Mouse (Mus musculus): ENCODE data around the gene Patl2. TPM values are rescaled to one million over a fixed set of nuclear protein-coding genes. Genes with fewer than 3 reads are reported as not detected.

Patl2 gene
- polyA plus RNA-seq, 1 experiment from 2014 or later, result not detected

DNA sequence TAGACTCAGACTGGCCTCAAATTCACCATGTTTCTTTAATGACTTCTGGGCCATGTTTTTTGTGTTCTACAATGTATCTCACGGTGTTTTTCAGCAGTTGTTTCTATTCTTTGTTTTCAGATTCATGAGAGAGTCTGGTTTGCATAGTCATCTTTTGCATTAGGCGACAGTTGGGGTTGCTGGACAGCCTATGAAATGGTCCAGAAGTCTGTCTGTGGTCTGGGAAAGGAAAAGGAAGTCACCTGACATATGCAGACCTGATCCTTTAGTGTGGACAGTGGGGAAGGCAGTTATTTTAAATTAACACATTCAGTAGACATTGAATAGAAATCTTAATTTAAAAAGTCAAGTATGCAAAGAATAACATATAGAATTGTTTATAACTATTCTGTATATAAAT, 23.5 kb downstream of the Patl2 start:
- no peak for ATAC-seq (replicated peaks; ENCODE audit: insufficient number of reproducible peaks, low FRiP score, low TSS enrichment)
- Histone ChIP-seq H3K9ac (ENCODE audit: low read depth, low read length) (no peak overlapping the region), H3K4me1 (ENCODE audit: control insufficient read depth, insufficient read depth, low read length) (0 out of 2 replicates have a peak, but pooled peaks cover 4% of the 10 kb centered on the region), H3K4me3 (ENCODE audit: low read depth, low read length) (no peak overlapping the region), H3K27ac (ENCODE audit: low read depth, low read length) (no peak overlapping the region), H3K36me3 (ENCODE audit: control insufficient read depth, insufficient read depth, low read length) (no peaks in the 10 kb centered on the region), H3K9me3 (replicated peaks; ENCODE audit: control insufficient read depth, low read length) (no peaks in the 10 kb centered on the region), H3K4me2 (no peak overlapping the region), H3K27me3 (ENCODE audit: control insufficient read depth, insufficient read depth, low read length) (no peaks in the 10 kb centered on the region)
- 79% methylated on average over 2 of the region's 2 CpGs for WGBS (ENCODE audit: insufficient replicate concordance)

DNA sequence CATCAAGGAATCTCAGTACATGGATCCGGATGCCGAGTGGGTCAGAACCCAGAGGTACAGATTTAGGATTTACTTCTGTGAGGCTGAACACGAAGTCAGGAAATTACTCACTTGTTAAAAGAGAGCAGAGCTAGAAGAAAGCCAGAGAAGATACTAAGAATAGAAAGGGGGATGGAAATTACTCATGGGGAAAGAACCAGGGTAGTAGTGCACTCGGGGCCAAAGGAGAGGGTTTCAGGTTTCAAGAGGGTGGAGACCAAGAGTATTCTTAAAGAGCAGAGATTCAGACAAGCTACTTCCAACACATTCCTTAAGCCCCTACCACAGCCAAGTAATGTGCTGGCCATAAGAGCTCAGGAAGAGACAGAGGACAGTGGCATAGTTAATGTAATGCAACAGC, 24.4 kb downstream of the Patl2 start:
- no peak overlapping the region for H3K4me3 ChIP-seq (ENCODE audit: low read depth, low read length)
- H3K9me3 ChIP-seq (replicated peaks; ENCODE audit: control insufficient read depth, low read length), result no peaks in the 10 kb centered on the region
- peak overlapping the region; percentile 30; the same call in 1 of the 2 replicates for H3K27ac ChIP-seq (ENCODE audit: low read depth, low read length)
- 19% methylated on average over 4 of the region's 4 CpGs for WGBS (ENCODE audit: insufficient replicate concordance)
- no peak for ATAC-seq (replicated peaks; ENCODE audit: insufficient number of reproducible peaks, low FRiP score, low TSS enrichment)
- no peaks in the 10 kb centered on the region for H3K27me3 ChIP-seq (ENCODE audit: control insufficient read depth, insufficient read depth, low read length)
- H3K4me1 ChIP-seq (ENCODE audit: control insufficient read depth, insufficient read depth, low read length), result 0 out of 2 replicates have a peak, but pooled peaks cover 4% of the 10 kb centered on the region
- H3K4me2 ChIP-seq, result no peak overlapping the region
- H3K9ac ChIP-seq (ENCODE audit: low read depth, low read length), result no peak overlapping the region
- no peaks in the 10 kb centered on the region for H3K36me3 ChIP-seq (ENCODE audit: control insufficient read depth, insufficient read depth, low read length)

DNA sequence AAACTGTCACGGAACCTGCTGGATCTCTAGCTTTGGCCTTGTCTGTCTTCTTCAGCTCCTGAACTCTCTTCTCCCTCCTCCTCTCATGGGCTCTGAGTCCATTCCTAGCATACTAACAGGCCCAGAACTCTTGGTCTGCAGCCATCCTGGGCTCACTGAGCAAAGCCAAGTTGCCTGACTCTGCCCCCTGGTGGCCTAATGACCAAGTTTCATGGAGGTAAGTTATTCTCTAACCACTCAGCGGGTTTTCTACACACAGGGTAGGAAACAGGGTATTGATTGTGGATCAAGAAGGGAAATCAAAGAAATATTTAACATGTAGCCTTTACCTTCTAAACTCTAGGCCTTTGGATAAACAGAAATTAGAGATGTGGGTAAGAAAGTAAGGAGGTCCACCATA, 25.3 kb downstream of the Patl2 start, which contains the start of gene Trim69:
Gene Trim69 (plus strand): TSS at position 21 of the 400 bp plus-strand sequence.
- 36% methylated on average over 2 of the region's 2 CpGs for WGBS (ENCODE audit: insufficient replicate concordance)
- H3K4me2 ChIP-seq, result no peak within 1 kb of the TSS
- no peak within 1 kb of the TSS for H3K9ac ChIP-seq (ENCODE audit: low read depth, low read length)
- H3K4me1 ChIP-seq (ENCODE audit: control insufficient read depth, insufficient read depth, low read length), result 0 out of 2 replicates have a peak, but pooled peaks cover 4% of the 10 kb centered on the region
- peak within 1 kb of the TSS; percentile 30; the same call in 1 of the 2 replicates for H3K27ac ChIP-seq (ENCODE audit: low read depth, low read length)
- no peak for ATAC-seq (replicated peaks; ENCODE audit: insufficient number of reproducible peaks, low FRiP score, low TSS enrichment)
- no peaks in the 10 kb centered on the region for H3K9me3 ChIP-seq (replicated peaks; ENCODE audit: control insufficient read depth, low read length)
- no peak within 1 kb of the TSS for H3K4me3 ChIP-seq (ENCODE audit: low read depth, low read length)
- H3K36me3 ChIP-seq (ENCODE audit: control insufficient read depth, insufficient read depth, low read length), result no peaks in the 10 kb centered on the region
- H3K27me3 ChIP-seq (ENCODE audit: control insufficient read depth, insufficient read depth, low read length), result no peaks in the 10 kb centered on the region

DNA sequence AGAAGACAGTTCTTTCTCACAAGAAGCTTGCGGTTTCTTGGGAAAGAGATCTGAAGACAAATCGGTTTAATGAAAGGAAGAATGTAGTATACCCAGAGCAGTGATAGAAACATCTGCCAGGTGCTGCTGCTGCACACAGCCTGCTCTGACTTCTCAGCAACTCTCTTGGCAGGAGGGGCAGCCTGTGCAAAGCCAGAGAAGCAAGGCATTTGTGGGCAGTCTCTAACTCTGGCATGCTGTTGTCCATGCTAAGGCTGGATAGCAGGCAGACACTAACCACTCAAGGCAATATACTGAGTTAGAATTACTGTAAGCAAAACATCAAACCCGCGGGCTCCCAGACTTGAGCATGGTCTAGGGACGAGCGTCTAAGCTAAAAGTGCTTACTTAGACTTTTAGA, 26.3 kb downstream of the Patl2 start:
- no peak overlapping the region for H3K9ac ChIP-seq (ENCODE audit: low read depth, low read length)
- ATAC-seq (replicated peaks; ENCODE audit: insufficient number of reproducible peaks, low FRiP score, low TSS enrichment), result no peak
- no peaks in the 10 kb centered on the region for H3K27me3 ChIP-seq (ENCODE audit: control insufficient read depth, insufficient read depth, low read length)
- H3K27ac ChIP-seq (ENCODE audit: low read depth, low read length), result no peak overlapping the region
- no peaks in the 10 kb centered on the region for H3K9me3 ChIP-seq (replicated peaks; ENCODE audit: control insufficient read depth, low read length)
- H3K4me2 ChIP-seq, result no peak overlapping the region
- H3K4me3 ChIP-seq (ENCODE audit: low read depth, low read length), result no peak overlapping the region
- 0 out of 2 replicates have a peak, but pooled peaks cover 4% of the 10 kb centered on the region for H3K4me1 ChIP-seq (ENCODE audit: control insufficient read depth, insufficient read depth, low read length)
- no peaks in the 10 kb centered on the region for H3K36me3 ChIP-seq (ENCODE audit: control insufficient read depth, insufficient read depth, low read length)
- WGBS (ENCODE audit: insufficient replicate concordance), result 82% methylated on average over 6 of the region's 6 CpGs

DNA sequence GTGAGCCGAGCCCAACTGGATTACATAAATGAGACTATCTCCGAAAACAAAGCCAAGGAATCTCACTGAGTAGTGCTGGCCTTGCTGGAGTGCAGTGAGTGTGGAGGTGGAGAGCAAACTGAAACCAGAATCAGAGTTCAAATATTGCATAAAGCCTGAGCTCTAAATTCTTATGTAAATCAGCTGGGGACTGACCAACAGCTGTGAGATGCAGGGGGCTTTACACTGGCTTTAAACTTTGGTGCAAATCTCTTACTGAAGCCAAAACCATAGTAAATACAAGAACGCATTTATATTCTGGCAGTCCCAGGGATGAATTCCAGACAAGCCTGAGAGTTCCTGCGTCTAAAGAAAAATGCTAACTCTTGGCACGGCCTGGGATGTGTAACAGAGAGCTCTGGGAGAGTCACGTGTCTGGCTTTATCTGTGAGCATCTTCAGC, 27.6 kb downstream of the Patl2 start:
- 49% methylated on average over 6 of the region's 6 CpGs for WGBS (ENCODE audit: insufficient replicate concordance)
- H3K9ac ChIP-seq (ENCODE audit: low read depth, low read length), result no peak overlapping the region
- no peaks in the 10 kb centered on the region for H3K36me3 ChIP-seq (ENCODE audit: control insufficient read depth, insufficient read depth, low read length)
- no peak overlapping the region for H3K4me3 ChIP-seq (ENCODE audit: low read depth, low read length)
- H3K4me1 ChIP-seq (ENCODE audit: control insufficient read depth, insufficient read depth, low read length), result 0 out of 2 replicates have a peak, but pooled peaks cover 4% of the 10 kb centered on the region
- ATAC-seq (replicated peaks; ENCODE audit: insufficient number of reproducible peaks, low FRiP score, low TSS enrichment), result no peak
- no peaks in the 10 kb centered on the region for H3K27me3 ChIP-seq (ENCODE audit: control insufficient read depth, insufficient read depth, low read length)
- H3K27ac ChIP-seq (ENCODE audit: low read depth, low read length), result no peak overlapping the region
- H3K9me3 ChIP-seq (replicated peaks; ENCODE audit: control insufficient read depth, low read length), result no peaks in the 10 kb centered on the region
- H3K4me2 ChIP-seq, result no peak overlapping the region

DNA sequence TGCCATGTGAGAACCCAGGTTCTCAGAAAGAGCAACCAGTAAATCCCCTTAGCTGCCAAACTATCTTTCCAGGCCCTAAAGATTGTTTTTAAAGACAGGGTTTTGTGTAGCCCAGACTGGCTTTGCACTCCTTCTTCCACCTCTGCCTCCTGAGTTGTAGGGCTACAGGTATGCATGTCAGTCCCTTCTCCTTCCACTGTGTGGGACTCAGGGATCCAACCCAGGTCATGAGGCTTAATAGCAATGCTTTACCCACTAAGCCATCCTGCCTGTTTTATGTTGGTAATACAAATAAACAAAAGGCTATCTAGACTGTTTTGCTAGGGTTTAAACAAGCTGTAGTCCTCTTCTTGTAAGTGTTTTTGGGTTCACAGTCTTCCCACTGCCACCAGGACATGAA, 28.4 kb downstream of the Patl2 start:
- Histone ChIP-seq H3K4me3 (ENCODE audit: low read depth, low read length) (no peak overlapping the region), H3K36me3 (ENCODE audit: control insufficient read depth, insufficient read depth, low read length) (no peaks in the 10 kb centered on the region), H3K9ac (ENCODE audit: low read depth, low read length) (no peak overlapping the region), H3K4me2 (no peak overlapping the region), H3K27ac (ENCODE audit: low read depth, low read length) (no peak overlapping the region), H3K4me1 (ENCODE audit: control insufficient read depth, insufficient read depth, low read length) (0 out of 2 replicates have a peak, but pooled peaks cover 4% of the 10 kb centered on the region), H3K27me3 (ENCODE audit: control insufficient read depth, insufficient read depth, low read length) (no peaks in the 10 kb centered on the region), H3K9me3 (replicated peaks; ENCODE audit: control insufficient read depth, low read length) (no peaks in the 10 kb centered on the region)
- ATAC-seq (replicated peaks; ENCODE audit: insufficient number of reproducible peaks, low FRiP score, low TSS enrichment), result no peak

DNA sequence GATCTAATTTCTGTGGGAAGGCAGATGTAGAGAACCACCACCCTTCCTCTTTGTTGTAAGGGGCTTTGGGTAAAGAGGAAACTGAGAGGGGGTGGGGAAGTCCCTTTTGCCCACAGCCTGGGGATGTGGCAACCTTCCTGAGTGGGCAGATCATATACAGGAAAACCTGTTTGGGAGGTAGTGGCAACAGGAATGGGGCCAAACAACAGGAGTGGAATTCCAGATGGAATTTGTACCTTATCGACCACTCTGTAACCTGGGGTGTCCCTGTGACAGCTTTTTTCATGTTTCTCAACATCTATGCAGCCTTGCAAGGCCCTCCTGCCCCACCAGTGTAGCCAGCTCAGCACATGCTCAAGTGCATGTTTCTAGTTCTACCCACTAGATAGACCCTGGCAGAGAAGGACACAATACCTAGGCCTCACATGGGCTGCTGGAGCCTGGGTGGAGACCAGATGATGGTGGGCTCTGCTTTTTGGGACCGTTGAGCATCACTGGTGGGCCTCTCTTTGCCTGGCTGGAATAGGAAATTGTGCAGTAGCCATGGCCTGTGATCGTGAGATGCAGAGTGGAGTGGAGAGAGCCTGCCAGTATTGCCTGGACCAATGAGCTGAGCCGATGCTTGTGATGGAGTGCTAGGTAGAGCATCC, 29.8 kb downstream of the Patl2 start:
- Histone ChIP-seq H3K36me3 (ENCODE audit: control insufficient read depth, insufficient read depth, low read length) (no peaks in the 10 kb centered on the region), H3K9ac (ENCODE audit: low read depth, low read length) (no peak overlapping the region), H3K9me3 (replicated peaks; ENCODE audit: control insufficient read depth, low read length) (no peaks in the 10 kb centered on the region), H3K27ac (ENCODE audit: low read depth, low read length) (no peak overlapping the region), H3K4me2 (no peak overlapping the region), H3K4me1 (ENCODE audit: control insufficient read depth, insufficient read depth, low read length) (0 out of 2 replicates have a peak, but pooled peaks cover 4% of the 10 kb centered on the region), H3K27me3 (ENCODE audit: control insufficient read depth, insufficient read depth, low read length) (no peaks in the 10 kb centered on the region), H3K4me3 (ENCODE audit: low read depth, low read length) (no peak overlapping the region)
- ATAC-seq (replicated peaks; ENCODE audit: insufficient number of reproducible peaks, low FRiP score, low TSS enrichment), result no peak
- 83% methylated on average over 4 of the region's 4 CpGs for WGBS (ENCODE audit: insufficient replicate concordance)

DNA sequence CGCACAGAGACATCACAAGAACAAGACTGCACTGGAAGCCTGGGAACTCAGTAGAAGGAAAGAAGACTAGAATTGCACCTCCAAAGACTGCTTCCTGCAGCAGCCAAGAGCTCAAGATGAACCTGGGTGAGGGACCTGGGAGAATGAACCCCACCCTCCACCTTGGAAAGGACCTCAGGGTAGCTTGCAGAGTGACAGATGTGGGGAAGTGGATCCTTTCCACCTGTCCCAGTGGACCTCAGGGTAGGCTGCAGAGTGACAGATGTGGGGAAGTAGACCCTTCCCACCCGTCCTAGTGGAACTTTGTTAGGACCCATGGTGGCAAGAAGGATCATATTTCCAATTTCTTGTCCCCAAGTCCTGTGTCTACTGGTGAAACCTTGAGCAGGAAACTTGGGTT, 30.7 kb downstream of the Patl2 start:
- ATAC-seq (replicated peaks; ENCODE audit: insufficient number of reproducible peaks, low FRiP score, low TSS enrichment), result no peak
- H3K9ac ChIP-seq (ENCODE audit: low read depth, low read length), result no peak overlapping the region
- no peaks in the 10 kb centered on the region for H3K9me3 ChIP-seq (replicated peaks; ENCODE audit: control insufficient read depth, low read length)

DNA sequence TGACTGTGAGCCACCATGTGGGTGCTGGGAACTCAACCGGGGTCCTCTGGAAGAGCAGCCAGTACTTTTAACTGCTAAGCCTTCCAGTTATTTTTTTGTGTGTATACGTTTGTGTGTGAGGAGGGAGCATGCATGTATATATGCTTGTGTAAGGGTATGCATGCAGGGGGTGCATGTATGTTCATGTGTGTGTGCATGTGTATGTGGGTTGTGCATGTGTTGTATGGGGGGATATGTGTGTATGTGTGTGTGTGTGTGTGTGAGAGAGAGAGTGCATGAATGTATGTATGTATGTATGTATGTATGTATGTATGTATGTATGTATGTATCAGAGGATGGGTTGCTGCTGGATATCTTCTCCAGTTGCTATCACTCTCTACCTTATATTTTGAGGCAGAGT, 31.5 kb downstream of the Patl2 start:
- Histone ChIP-seq H3K36me3 (ENCODE audit: control insufficient read depth, insufficient read depth, low read length) (no peaks in the 10 kb centered on the region), H3K4me3 (ENCODE audit: low read depth, low read length) (no peak overlapping the region), H3K27ac (ENCODE audit: low read depth, low read length) (no peak overlapping the region), H3K27me3 (ENCODE audit: control insufficient read depth, insufficient read depth, low read length) (no peaks in the 10 kb centered on the region), H3K9ac (ENCODE audit: low read depth, low read length) (no peak overlapping the region), H3K4me2 (no peak overlapping the region), H3K4me1 (ENCODE audit: control insufficient read depth, insufficient read depth, low read length) (0 out of 2 replicates have a peak, but pooled peaks cover 4% of the 10 kb centered on the region), H3K9me3 (replicated peaks; ENCODE audit: control insufficient read depth, low read length) (no peaks in the 10 kb centered on the region)
- no peak for ATAC-seq (replicated peaks; ENCODE audit: insufficient number of reproducible peaks, low FRiP score, low TSS enrichment)
- WGBS (ENCODE audit: insufficient replicate concordance), result 92% methylated on average over 2 of the region's 2 CpGs

More for the DNA sequence above, 30.7 kb downstream of the Patl2 start:
- Histone ChIP-seq H3K4me1 (ENCODE audit: control insufficient read depth, insufficient read depth, low read length) (0 out of 2 replicates have a peak, but pooled peaks cover 4% of the 10 kb centered on the region), H3K27ac (ENCODE audit: low read depth, low read length) (no peak overlapping the region), H3K4me2 (no peak overlapping the region), H3K4me3 (ENCODE audit: low read depth, low read length) (no peak overlapping the region), H3K27me3 (ENCODE audit: control insufficient read depth, insufficient read depth, low read length) (no peaks in the 10 kb centered on the region), H3K36me3 (ENCODE audit: control insufficient read depth, insufficient read depth, low read length) (no peaks in the 10 kb centered on the region)
- 79% methylated on average over 2 of the region's 2 CpGs for WGBS (ENCODE audit: insufficient replicate concordance)

Measured in heart, embryonic 11.5 days (tissue).